Mouse (Mus musculus) heart, embryonic 13.5 days (tissue): Measurements from ENCODE around the gene Nck1. TPM values are rescaled to one million over a fixed set of nuclear protein-coding genes. Genes with fewer than 3 reads are reported as not detected.

Experiments
- ATAC-seq: fragments of 200-750 bp; cut with Nextera tagmentation; 2 replicates; pipeline ENCODE4 v1.8.0; 2017; ENCODE audit warnings: moderate TSS enrichment; ENCODE audit not compliant: insufficient number of reproducible peaks, low FRiP score, low TSS enrichment; ENCODE audit errors: extremely low read depth
- H3K27ac ChIP-seq: fragments of 300-500 bp; sonication (generic); replicated peaks from 2 replicates; pipeline ENCODE4 v1.5.1; 2015; ENCODE audit warnings: moderate library complexity, mild to moderate bottlenecking, inconsistent platforms
- H3K27me3 ChIP-seq: fragments of 300-500 bp; sonication (generic); replicated peaks from 2 replicates; pipeline ENCODE4 v1.6.1; 2015; ENCODE audit warnings: mild to moderate bottlenecking, inconsistent platforms
- H3K36me3 ChIP-seq: fragments of 300-500 bp; sonication (generic); 2 replicates; pipeline ENCODE4 v1.6.1; 2015; ENCODE audit warnings: mild to moderate bottlenecking, inconsistent platforms
- H3K4me1 ChIP-seq: fragments of 300-500 bp; sonication (generic); 2 replicates; pipeline ENCODE4 v1.6.1; 2015; ENCODE audit warnings: inconsistent platforms
- H3K4me2 ChIP-seq: fragments of 300-500 bp; sonication (generic); 2 replicates; pipeline ENCODE4 v1.6.1; 2015; ENCODE audit warnings: inconsistent platforms, mild to moderate bottlenecking, moderate library complexity
- H3K4me3 ChIP-seq: fragments of 300-500 bp; sonication (generic); 2 replicates; pipeline ENCODE4 v1.5.1; 2015; ENCODE audit warnings: moderate library complexity, mild to moderate bottlenecking, inconsistent platforms
- H3K9ac ChIP-seq: fragments of 300-500 bp; sonication (generic); 2 replicates; pipeline ENCODE4 v1.6.1; 2015; ENCODE audit warnings: inconsistent platforms, mild to moderate bottlenecking, moderate library complexity
- H3K9me3 ChIP-seq: fragments of 300-500 bp; sonication (generic); 2 replicates; pipeline ENCODE4 v1.6.1; 2016; ENCODE audit warnings: inconsistent platforms
- WGBS: fragments of 180-500 bp; shearing (Covaris S2); methylation state at CpG from one replicate; pipeline ENCODE4 v1.1.7; 2015; ENCODE audit warnings: mixed read lengths; 5-methylcytosine and 5-hydroxymethylcytosine counted together
- polyA plus RNA-seq: library from polyadenylated mRNA; unstranded; fragments of >200 nt; fragmentation: Nextera tagmentation; extraction: Ambion mirVana; gene quantifications from 2 replicates; pipeline ENCODE4 v1.2.1, GENCODE M21; 2015

The Nck1 gene
- polyA plus RNA-seq, 1 experiment from 2014 or later = 45.6 TPM

DNA sequence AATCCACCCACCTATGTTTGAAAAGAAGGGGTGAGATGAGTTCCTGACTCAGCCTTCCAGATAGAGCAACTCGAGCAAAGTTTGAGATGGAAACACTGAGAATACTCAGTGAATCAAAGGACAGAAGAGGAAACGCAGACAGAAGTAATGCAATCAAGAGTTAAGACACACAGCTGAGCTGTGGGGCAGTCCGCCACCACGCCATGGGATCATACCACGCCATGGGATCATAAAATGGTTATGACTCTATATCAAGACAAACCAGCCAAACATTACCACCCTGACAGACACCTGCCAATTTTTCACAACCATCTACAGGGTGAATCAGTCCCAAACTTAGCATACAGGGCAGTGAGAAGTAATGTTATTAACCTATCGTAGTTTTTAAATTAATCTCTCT lies 57.0 kb downstream of the Nck1 start:
- WGBS = 91% methylated on average over 6 of the region's 6 CpGs
- peaks cover 9% of the 10 kb centered on the region; the same call in 1 of the 2 replicates for H3K36me3 ChIP-seq
- no peak overlapping the region for H3K4me2 ChIP-seq
- no peaks in the 10 kb centered on the region for H3K9me3 ChIP-seq
- H3K9ac ChIP-seq = no peak overlapping the region
- H3K27ac ChIP-seq = no peak overlapping the region
- no peak for ATAC-seq
- no peak overlapping the region for H3K4me3 ChIP-seq
- peaks cover 37% of the 10 kb centered on the region for H3K4me1 ChIP-seq
- no peaks in the 10 kb centered on the region for H3K27me3 ChIP-seq

DNA sequence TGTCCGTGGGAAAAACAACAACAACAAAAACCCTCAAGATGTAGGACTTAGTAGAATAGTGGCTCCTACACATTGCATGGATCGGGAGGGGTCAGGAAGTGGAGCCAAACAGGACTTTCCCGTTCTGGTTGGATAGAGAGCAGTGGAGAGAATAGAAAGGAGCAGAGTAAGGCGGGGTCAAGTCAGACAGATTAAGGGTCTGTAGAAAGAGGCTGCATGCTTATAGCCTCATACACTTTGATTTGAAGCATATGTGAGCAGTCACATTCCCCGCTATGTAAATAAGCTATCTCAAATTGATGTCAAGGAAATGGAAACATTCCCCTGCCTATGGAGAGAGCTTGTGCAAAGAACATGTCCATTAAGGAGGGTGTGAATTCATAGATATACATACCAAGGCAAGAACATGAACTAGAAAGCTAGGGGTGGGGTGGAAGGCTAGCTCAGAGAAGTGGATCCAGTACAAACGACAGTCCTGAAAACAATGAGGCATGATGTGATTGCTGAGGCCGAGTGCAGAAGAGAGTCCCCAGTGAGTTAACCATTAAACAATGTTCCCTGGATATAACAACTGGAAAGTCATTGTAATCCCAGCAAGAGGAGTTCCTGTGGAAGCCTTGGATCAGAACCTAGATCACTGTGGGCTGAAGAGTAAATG lies 57.7 kb downstream of the Nck1 start:
- peaks cover 9% of the 10 kb centered on the region; the same call in 1 of the 2 replicates for H3K36me3 ChIP-seq
- 0 out of 2 replicates have a peak overlapping the region, but pooled peaks have one; percentile 20 for H3K27ac ChIP-seq
- 62% methylated on average over 7 of the region's 7 CpGs for WGBS
- H3K4me1 ChIP-seq = peaks cover 34% of the 10 kb centered on the region
- H3K4me3 ChIP-seq = no peak overlapping the region
- no peak overlapping the region for H3K9ac ChIP-seq
- ATAC-seq = no peak
- H3K9me3 ChIP-seq = no peaks in the 10 kb centered on the region
- H3K4me2 ChIP-seq = no peak overlapping the region
- H3K27me3 ChIP-seq = no peaks in the 10 kb centered on the region

GRCm38 (mm10) chr9:100486431-100486830 lies 59.5 kb downstream of the Nck1 start, which contains the start of gene Il20rb:
Gene Il20rb (minus strand): TSS chr9:100486788.
- Histone ChIP-seq H3K4me3 (no peak within 1 kb of the TSS), H3K27ac (no peak within 1 kb of the TSS)
- 88% methylated on average over 5 of the region's 5 CpGs for WGBS

GRCm38 (mm10) chr9:100483318-100483717 lies 62.6 kb downstream of the Nck1 start:
- Histone ChIP-seq H3K27ac (no peak overlapping the region), H3K36me3 (no peaks in the 10 kb centered on the region; the same call in 1 of the 2 replicates), H3K9ac (no peak overlapping the region), H3K27me3 (no peaks in the 10 kb centered on the region), H3K4me2 (no peak overlapping the region), H3K9me3 (no peaks in the 10 kb centered on the region), H3K4me1 (peaks cover 19% of the 10 kb centered on the region), H3K4me3 (no peak overlapping the region)
- 79% methylated on average over 5 of the region's 5 CpGs for WGBS
- no peak for ATAC-seq

More at GRCm38 (mm10) chr9:100486431-100486830, 59.5 kb downstream of the Nck1 start, which contains the start of gene Il20rb:
- ATAC-seq = no peak
- Histone ChIP-seq H3K9ac (no peak within 1 kb of the TSS), H3K27me3 (no peaks in the 10 kb centered on the region), H3K4me1 (peaks cover 37% of the 10 kb centered on the region), H3K36me3 (peaks cover 9% of the 10 kb centered on the region; the same call in 1 of the 2 replicates), H3K4me2 (no peak within 1 kb of the TSS), H3K9me3 (no peaks in the 10 kb centered on the region)

- 62% methylated on average over 6 of the region's 6 CpGs for WGBS
- H3K4me1 ChIP-seq = peaks cover 13% of the 10 kb centered on the region
- no peak overlapping the region for H3K27ac ChIP-seq
- ATAC-seq = no peak
- no peaks in the 10 kb centered on the region; the same call in 1 of the 2 replicates for H3K36me3 ChIP-seq
- no peak overlapping the region for H3K4me3 ChIP-seq
- no peak overlapping the region for H3K4me2 ChIP-seq
- H3K27me3 ChIP-seq = no peaks in the 10 kb centered on the region
- H3K9ac ChIP-seq = no peak overlapping the region
- peaks cover 4% of the 10 kb centered on the region; the same call in 1 of the 2 replicates for H3K9me3 ChIP-seq
Measured at GRCm38 (mm10) chr9:100481626-100482025, 64.3 kb downstream of the Nck1 start.

- Histone ChIP-seq H3K9me3 (peaks cover 7% of the 10 kb centered on the region; the same call in 1 of the 2 replicates), H3K9ac (no peak overlapping the region), H3K27me3 (no peaks in the 10 kb centered on the region), H3K4me2 (no peak overlapping the region), H3K4me1 (peaks cover 4% of the 10 kb centered on the region), H3K27ac (no peak overlapping the region), H3K4me3 (no peak overlapping the region), H3K36me3 (no peaks in the 10 kb centered on the region; the same call in 1 of the 2 replicates)
- ATAC-seq = no peak
- 85% methylated on average over 1 of the region's 1 CpGs for WGBS
Measured at GRCm38 (mm10) chr9:100474056-100474455, 71.9 kb downstream of the Nck1 start.

DNA sequence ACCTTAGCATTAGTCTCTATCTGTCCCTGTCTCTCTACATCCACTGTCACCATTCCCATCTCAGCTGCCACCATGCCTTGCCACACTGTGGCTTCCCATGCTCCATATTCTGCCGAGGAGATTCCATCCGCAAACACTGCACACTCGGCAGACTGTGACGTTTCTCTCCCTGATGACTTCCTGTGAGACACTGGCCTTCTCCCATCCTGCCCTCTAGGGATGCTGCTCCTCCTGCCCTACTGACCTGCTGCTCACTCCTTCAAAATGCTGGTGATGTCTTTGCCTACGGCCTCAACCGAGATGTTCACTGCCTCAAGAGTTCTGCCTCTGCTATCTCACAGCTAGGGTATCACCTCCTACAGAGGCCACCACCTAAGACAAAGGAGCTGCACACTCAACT lies 72.6 kb downstream of the Nck1 start:
- ATAC-seq = no peak
- no peak overlapping the region for H3K9ac ChIP-seq
- H3K27ac ChIP-seq = no peak overlapping the region
- H3K4me3 ChIP-seq = no peak overlapping the region
- H3K36me3 ChIP-seq = no peaks in the 10 kb centered on the region; the same call in 1 of the 2 replicates
- H3K9me3 ChIP-seq = peaks cover 7% of the 10 kb centered on the region; the same call in 1 of the 2 replicates
- H3K4me1 ChIP-seq = peaks cover 4% of the 10 kb centered on the region
- H3K4me2 ChIP-seq = no peak overlapping the region
- no peaks in the 10 kb centered on the region for H3K27me3 ChIP-seq
- WGBS = 74% methylated on average over 6 of the region's 6 CpGs

DNA sequence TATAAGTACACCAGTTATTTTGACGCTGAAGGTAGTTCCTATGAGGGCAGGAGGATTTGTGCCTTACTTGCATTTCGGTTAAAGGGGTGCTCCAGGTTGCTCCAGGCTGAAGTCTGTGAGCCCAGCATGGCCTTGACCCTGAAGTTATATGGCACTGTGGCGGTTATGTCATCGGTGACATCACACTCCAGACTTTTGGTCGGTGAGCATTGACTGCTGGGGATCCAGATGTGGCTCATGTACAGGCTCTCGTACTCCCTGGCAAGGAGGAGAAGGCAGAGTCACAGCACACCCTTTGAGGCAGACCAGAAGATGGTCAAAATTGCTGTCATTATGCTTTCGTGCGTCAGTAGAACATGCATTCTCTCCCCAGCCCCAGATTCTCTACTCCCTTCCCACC lies 73.0 kb downstream of the Nck1 start:
- 81% methylated on average over 8 of the region's 8 CpGs for WGBS
- H3K4me2 ChIP-seq = no peak overlapping the region
- no peak overlapping the region for H3K4me3 ChIP-seq
- H3K36me3 ChIP-seq = no peaks in the 10 kb centered on the region; the same call in 1 of the 2 replicates
- H3K27me3 ChIP-seq = no peaks in the 10 kb centered on the region
- no peak overlapping the region for H3K27ac ChIP-seq
- H3K4me1 ChIP-seq = peaks cover 4% of the 10 kb centered on the region
- no peak for ATAC-seq
- H3K9me3 ChIP-seq = peaks cover 7% of the 10 kb centered on the region; the same call in 1 of the 2 replicates
- no peak overlapping the region for H3K9ac ChIP-seq

- Histone ChIP-seq H3K4me1 (peaks cover 8% of the 10 kb centered on the region), H3K9me3 (peaks cover 2% of the 10 kb centered on the region; the same call in 1 of the 2 replicates), H3K27ac (no peak overlapping the region), H3K4me3 (no peak overlapping the region), H3K9ac (no peak overlapping the region), H3K36me3 (peaks cover 4% of the 10 kb centered on the region), H3K27me3 (no peaks in the 10 kb centered on the region), H3K4me2 (no peak overlapping the region)
- WGBS = 56% methylated on average over 4 of the region's 4 CpGs
- ATAC-seq = no peak
Measured at GRCm38 (mm10) chr9:100471605-100471953, 74.4 kb downstream of the Nck1 start.

- Histone ChIP-seq H3K27ac (no peak overlapping the region), H3K4me2 (no peak overlapping the region), H3K9ac (no peak overlapping the region), H3K27me3 (no peaks in the 10 kb centered on the region), H3K4me3 (no peak overlapping the region), H3K9me3 (no peaks in the 10 kb centered on the region), H3K36me3 (peaks cover 7% of the 10 kb centered on the region), H3K4me1 (peaks cover 8% of the 10 kb centered on the region)
- WGBS = 51% methylated on average over 8 of the region's 8 CpGs
- no peak for ATAC-seq
Measured at GRCm38 (mm10) chr9:100470936-100471604, 74.9 kb downstream of the Nck1 start.

DNA sequence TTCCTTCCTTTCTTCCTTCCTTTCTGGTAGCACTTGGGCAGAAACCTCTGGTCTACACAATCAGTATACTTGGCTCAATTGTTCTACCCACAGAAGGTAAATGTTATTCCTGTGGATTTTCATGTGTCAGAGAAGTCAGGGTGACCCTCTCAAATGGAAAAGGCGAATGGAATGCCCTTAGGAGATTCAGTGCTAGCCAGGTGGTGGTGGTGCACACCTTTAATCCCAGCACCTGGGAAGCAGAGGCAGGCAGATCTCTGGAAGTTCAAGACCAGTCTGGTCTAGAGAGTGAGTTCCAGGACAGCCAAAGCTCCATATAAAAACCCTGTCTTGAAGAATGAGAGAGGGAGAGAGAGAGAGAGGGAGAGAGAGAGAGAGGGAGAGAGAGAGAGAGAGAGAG lies 75.7 kb downstream of the Nck1 start:
- ATAC-seq = no peak
- Histone ChIP-seq H3K27ac (no peak overlapping the region), H3K4me2 (no peak overlapping the region), H3K4me1 (peaks cover 8% of the 10 kb centered on the region), H3K9me3 (no peaks in the 10 kb centered on the region), H3K36me3 (peaks cover 7% of the 10 kb centered on the region), H3K9ac (no peak overlapping the region), H3K27me3 (no peaks in the 10 kb centered on the region), H3K4me3 (no peak overlapping the region)
- WGBS = 70% methylated on average over 1 of the region's 1 CpGs
